Mouse (Mus musculus) cerebellum, adult 9-10 months (tissue): ENCODE results near the gene Abcc4.
"Not testable (repeated sequence)": the region's sequence is repeated elsewhere in the genome, so short reads cannot be mapped to it uniquely, and the experiment has no call there.

Source experiments
- DNase-seq: peaks from one replicate; pipeline ENCODE4 v3.0.0; 2022

Abcc4 gene

DNA sequence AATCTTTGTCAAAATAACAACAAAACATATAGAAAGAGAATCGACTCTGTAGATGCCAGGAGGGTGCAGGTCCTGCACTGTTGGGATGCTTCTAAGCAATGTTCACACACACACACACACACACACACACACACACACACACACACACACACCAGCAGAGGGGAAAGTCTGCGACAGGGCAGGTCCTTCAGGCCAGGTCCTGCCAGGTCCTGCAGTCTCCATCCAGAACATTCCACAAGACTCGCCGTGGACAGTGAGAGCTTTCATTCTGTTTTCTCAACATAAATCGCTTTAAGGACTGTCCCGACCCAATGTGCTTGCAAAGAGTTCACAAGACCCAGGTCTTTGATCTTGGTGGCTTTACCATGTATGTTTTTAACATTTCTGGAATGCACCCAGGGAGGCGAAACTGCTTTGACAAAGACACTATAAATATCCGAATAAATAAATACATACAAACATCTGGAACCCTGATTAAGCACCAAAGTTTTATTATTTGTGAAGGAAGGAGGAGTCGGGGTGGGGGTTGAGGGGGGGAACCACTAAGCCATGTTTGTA lies 133.3 kb downstream of the Abcc4 start:
- no peak for DNase-seq

DNA sequence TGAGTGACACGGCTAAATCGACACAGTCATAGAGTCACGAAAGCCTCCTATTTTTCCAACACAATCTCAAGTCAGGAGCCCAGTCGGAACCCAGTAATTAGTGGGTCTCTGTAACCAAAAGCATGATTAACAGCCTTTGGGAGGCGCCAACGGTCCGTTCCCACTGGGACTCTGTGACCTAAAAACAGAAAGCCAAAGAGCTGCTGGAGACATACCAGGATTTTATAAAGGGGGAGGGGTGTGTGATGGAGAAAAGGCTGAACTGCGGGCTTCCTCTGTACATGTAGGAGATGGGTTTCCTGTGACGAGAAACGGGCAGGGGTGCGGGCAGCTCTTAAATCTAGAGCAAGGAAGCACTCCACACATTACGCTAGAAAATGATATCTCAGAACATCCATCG lies 136.4 kb downstream of the Abcc4 start:
- no peak for DNase-seq

DNA sequence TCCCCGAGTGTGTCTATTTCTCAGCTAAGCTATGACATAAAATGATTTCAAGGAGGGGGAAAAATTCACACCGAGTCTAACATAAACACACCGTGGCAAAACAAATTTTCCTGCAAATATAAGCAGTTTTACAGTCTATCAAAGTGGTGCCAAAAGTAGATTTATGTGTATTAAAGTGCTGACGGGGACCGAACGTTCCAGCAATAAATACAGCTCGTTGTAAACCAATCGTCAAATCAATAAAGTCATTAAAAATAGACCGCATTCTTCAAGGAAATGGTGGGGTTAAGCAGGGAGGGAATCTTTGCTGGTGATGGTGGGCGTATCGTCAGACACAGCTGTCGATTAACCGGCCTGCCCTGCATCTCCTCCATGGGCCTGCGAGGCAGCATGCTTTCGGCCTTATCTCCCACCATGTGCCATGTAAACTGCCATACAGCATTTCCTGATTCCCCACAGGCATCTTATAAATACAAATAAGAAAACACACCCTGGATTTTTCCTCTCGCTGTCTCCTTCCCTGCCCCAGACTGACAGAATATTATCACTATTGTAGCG lies 137.8 kb downstream of the Abcc4 start:
- no peak for DNase-seq

DNA sequence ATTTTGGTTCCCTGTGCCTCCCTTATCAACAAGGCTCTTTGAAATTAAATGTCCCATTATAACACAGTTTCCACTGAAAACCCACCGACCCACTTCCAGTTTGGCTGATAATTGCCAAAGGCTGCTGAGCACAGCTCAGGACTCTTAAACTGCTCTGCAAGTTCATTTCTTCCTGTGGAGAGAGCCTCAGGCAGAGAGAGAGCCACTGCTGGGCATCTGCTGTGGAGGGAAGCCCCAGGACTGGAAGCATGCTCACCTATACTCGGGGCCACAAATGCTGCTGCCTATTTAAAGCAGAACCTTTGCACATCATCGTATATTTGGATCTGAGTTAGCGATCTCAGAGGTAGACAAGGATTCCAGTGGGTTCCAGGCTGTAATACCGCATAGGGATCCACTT lies 139.2 kb downstream of the Abcc4 start:
- no peak for DNase-seq

DNA sequence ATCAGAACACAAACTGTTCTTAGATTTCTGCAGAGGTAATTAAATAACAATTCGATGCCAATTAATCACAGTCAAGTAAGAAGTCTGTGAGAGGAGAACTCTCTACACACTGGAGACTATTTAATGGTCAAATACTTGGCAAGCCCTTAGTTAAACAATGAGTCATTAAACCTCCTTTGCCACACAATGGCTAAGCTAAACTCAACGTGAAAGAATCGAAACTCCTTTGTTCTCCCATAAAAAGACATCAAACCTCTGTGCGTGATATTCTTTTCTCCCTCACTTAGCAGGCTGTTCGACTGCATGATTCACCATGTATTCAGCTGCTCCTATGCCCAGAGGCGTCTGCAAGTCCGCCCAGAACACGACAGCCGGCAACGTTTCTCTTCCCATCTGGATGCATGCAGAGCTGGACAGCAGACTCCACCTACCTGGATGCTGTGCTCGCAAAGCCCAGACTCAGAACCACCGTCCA lies 139.8 kb downstream of the Abcc4 start:
- no peak for DNase-seq

DNA sequence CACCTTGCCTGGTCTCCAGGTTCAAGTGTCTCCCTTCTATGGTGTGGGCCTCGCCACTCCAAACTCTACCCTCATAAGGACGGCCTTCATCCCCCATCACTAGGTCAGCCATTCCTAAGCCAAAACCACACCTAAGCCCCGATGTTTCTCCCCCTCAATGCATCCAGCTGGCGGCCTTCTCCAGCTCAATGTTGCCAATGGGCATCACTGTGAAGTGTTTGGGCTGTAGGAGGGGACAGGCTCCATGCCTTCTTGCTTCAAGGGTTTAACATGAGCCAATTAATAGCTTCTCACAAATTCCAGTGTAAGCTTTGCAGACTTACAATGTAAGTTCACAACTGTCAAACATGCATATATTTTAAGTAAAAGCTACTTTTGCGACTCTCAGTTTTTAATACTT lies 140.3 kb downstream of the Abcc4 start:
- DNase-seq: no peak

DNA sequence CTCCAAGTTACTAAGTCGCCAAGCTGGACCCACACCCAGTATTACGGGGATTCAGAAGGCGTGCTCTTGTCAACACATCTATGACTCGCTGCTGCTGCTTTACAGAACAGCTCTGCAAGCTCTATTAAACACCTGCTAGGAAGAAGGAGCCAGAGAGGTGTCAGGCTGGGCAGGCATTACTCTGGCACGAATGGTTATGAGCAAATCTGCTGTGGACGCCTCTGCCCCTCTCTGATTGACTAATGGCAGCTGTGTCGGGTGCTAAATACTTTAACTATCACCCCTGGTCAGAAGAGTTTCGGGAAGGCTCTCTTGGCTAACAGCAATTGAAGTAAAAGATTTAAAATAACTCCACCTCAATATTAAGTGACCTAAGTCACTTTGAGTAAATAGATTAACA lies 142.4 kb downstream of the Abcc4 start:
- no peak for DNase-seq

DNA sequence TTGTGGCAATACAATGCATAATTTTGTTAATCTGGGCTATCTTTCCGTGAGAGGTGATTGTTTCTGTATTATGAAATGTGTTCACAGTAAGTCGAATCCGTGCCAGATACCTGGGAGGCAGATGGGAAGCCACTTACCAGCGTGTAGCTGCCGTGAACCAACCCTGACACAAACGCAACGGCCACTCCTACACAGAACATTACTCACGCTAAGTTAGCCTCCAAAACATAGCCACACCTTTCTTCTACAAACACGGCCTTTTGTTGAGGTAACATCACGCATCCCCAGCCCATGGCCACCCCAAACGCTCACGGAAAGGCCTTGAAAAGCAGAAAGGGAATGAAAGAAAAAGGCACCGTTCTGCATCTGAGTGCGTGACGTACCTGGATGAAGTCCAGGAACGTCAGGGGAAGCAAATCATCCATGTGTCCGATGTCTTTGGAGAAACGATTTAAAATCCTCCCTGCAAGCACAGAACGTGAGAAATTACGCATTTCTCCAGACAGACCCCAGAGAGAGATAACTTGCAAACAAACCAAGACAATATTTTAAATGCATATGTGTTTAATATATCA lies 153.0 kb downstream of the Abcc4 start:
- DNase-seq: peak; percentile 46

DNA sequence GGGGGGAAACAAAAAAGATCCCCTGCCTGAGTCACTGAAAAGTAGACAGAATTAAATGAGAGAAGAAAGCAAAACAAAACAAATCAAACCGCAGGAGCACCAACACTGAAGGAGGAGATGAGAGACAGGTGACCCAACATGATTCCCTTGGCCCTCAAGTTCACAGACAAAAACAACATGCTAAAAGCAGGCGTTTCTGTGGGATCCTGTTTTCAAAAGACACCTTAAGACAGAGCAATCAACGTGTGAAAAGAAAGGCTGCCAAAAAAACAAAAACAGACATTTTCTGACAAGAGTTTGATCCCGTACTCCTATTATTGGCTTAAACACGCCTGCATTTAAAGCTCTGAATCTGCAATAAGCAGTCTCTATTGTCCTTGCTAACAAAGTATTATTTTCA lies 153.6 kb downstream of the Abcc4 start:
- DNase-seq: no peak

DNA sequence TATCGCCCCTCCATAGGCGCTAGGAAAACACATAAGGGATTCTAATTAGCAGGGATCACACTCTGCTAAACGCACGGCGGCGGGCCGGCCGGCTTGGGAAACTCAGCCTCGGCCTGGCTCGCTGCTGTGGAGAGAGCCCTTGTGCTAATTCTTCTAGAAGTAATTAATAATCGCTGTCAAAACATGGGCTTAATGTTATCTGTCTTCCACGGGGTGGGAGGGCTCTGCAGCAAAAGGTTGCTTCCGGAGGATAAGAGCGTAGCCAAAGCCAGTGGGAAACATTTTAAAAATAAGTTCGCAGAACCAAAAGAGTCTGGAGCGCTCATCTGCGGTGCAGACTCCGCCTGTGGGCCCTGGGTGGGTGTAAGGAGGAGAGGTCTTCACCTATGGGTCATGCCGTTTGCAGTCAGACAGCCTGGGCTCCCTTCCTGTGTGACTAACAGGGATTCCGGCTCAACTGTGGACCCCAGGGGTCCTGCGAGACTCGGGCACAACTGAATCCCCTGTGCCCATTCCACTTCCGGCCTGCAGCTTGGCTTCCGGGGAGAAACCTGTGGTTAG lies 154.2 kb downstream of the Abcc4 start:
- DNase-seq: no peak

DNA sequence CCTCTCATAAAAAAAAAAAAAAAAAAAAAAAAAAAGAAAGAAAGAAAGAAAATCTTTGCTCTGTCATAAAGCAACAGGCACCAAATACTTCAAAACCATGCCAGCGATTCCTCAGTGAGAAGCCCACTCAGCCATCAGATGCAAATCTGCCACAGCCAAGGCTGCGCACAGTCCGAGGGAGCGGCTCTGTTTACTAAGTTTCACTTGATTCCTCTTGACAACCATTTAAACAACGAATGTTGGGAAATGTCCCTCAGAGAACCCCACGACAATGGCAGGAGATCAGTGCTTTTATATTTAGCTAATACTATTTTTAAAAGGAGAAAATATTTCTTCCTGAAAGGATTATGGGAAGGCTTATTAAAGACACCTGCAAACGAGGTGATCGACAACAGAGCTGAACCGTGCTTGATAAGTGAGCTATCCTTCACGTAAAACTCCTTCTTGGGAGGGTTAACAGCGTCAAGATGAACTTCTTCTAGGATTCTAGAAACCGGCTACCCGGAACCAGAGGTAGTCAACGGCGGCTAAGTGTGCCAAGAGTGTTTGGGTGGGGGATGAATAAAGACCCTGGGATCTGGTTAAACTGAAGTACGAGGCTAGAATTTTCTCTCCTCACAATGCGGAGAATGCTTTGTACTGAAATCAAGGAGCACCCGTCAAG lies 154.8 kb downstream of the Abcc4 start:
- no peak for DNase-seq

DNA sequence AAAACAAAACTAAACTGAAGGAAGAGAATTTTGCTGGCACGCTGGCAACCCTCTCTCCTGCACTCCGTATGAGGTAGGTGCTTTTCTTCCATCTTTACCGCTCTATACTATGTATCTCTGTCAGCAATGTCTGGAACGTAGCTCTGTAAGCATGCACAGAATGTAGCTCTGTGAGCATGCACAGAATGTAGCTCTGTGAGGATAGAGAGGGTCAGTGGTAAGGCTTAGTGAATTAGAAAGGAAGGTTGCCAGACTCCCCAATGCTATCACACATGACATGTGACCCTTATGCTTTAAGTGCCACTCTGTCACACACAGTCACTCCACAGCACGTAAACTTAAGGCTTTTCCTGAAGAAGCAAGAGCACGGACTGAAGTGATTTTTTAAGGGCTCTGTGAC lies 161.5 kb downstream of the Abcc4 start:
- no peak for DNase-seq

DNA sequence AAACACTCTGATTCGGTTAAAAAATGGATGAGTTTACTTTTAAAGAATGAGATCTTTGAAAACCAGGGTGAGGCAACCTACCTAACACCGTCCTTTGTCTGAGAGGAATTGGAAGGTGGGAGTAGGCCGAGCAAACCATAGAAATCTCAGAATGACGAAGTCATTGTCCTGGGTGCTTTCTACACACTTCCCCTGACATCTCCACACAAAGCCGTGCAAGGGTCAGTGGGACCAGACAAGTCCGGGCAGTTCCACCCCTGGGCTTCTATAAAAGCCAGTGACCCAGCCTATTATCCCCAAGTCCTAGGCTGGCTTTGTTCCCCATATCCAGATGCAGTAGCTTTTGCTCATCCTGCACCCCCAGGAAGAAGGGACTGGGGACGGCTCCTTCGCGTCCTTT lies 163.1 kb downstream of the Abcc4 start:
- DNase-seq: no peak

DNA sequence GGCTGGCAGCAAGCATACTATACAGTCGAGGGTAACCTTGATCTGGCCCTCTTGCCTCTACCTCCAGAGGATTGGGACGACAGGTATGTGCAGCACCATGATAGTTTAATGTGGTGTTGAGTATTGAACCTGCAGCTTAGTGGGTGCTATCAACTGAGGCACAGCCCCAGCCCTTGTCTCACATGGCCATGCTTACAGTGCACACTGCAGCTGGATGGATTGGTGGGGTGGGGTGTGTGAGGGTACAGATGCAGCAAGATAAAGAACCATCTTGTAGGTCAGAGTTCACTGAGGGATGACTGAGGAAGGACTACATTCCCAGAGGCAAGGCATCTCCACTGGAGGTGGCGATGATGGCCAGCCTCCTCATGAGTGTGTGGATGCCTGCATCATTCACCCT lies 174.5 kb downstream of the Abcc4 start:
- no peak for DNase-seq

DNA sequence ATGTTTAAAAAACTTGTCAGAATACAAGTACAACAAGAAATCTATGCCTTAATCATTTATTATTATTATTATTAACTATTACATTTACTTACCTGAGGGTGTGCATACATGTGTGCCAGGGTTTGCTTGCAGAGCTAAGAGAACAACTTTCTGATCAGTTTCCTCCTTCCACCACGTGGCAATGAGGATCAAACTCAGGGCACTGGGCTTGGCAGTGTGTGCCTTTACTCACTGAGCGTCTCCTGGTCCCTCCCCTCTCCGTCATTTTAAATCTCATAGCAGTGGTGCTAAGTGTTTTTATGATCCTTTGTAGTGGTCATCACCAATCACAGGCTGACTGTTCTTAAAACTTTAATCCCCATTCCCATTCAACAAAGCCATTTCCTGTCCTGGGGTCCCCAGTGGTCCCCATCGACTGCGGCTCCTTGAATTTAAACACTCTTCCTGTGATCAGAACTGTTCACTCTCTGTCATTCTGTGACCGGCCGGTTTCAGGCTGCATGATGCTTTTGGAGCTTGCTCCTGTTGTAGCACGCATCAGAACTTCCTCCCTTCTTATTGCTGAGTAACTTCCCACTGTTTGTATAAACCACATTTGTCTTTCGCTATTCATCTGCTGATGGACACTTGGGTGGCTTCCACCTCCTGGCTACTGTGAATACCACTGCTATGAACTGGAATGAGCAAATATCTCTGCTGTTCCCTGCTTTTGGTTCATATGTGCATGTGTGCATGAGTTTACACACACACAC lies 191.6 kb downstream of the Abcc4 start:
- no peak for DNase-seq

DNA sequence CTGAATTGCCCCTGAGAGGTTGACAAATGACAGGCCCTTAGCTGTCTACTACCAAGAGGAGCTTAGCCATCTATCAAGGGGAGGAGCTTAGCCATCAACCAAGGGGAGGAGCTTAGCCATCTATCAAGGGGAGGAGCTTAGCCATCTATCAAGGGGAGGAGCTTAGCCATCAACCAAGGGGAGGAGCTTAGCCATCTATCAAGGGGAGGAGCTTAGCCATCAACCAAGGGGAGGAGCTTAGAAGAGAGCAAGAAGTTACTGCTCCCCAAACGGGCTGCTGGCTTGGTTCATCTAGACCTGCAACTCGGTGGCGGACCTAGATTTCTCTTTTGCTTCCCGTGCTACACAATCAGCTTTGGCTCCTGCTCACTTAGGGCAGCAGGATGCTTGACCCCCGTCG lies 194.3 kb downstream of the Abcc4 start:
- DNase-seq: not testable (repeated sequence)

DNA sequence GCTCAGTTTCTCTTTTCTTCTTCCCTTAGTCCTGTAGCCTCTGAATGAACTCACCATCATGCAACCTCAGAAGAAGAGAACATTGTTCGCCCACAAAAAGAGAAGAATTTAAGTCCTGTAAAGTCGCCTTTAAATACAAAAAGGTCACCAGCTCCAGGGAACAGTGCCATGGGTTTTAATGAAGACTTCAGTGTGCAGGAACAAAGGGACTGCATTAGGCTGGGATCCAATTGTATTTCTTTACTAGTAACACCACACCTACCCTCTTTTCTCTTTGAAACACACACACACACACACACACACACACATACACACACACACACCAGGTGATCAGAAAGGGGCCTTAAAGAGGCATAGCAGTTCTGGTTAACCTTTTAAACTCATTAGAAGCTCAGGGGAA lies 195.2 kb downstream of the Abcc4 start:
- no peak for DNase-seq

DNA sequence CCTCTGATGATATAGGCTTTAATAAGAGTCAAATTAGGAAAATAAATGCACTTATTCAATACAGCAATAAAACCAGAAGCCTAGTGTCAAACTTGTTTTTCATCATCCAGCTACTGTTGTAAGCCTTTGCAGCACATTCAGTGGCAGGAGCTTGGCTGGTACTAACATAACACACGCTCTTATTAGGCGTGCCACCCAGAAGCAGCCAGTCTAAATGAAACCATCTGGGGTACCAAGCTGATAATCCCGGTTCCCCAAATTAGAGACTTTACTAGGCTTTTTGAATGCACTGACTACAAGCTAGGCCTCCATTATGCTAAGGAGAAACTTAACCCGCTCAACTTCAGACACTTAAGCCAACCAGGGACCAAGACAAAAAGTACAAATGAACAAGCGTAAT lies 195.8 kb downstream of the Abcc4 start:
- DNase-seq: no peak

DNA sequence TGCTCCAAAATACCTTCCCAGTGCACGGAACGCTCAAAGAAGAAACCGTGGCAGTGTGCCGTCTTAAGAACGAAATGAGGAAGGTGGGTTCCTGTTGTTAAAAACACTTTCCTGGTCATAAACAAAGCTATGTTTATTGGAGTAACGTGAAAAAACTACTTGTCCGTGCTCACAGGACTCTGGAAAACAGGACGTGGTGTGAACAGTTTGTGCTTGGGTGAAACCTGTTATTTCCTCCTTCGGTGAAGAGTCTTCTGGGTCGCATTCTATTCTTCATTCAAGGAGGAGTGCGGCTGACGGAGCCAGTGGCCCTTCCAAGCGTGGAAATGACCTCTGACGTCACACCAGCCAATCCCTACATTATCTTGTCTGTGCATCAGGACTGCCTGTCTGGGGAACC lies 198.2 kb downstream of the Abcc4 start:
- no peak for DNase-seq

DNA sequence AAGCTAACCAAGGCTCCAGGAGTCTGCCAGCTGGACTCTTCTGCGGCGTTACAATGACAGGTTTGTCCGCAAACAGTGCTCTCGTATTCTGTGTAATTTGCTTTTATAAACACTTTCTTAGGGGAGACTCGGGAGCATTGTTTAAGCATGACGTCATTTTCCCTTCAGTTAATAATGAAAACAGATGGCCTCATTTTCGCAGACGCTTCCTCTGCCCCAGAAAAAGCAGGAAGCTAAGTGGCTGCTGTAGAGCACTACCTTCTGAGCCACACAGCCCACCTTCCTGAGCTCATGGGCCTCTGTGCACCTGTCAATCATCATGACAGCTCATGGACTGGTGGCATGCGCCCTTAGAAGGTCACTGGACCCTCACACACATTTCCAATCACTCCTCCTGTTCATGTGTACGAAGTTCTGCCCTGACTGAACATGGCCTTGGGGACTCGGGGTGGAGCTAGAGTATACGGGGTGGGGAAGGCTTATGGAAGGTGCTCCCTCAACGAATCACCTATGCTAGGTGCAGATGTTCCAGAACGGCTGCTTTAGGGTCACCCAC lies 199.3 kb downstream of the Abcc4 start:
- DNase-seq: no peak

DNA sequence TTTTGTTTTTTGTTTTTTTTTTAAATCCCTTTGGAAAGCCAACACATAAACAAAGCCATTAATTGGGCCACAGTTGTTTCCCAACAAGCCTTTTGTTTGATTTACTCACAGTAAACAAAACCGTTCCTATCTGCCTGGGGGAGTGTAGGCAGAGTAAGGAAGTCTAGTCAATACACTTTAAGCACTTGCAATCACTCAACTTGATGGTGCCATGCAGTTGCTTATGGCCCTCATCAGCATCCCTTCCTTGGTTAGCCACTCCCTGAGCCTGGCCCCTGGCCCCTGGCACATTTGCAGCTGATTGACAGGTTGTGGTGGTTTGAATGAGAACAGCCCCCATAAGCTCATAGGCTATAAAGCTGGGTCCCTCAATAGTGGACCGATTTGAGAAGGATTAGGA lies 209.3 kb downstream of the Abcc4 start:
- no peak for DNase-seq

DNA sequence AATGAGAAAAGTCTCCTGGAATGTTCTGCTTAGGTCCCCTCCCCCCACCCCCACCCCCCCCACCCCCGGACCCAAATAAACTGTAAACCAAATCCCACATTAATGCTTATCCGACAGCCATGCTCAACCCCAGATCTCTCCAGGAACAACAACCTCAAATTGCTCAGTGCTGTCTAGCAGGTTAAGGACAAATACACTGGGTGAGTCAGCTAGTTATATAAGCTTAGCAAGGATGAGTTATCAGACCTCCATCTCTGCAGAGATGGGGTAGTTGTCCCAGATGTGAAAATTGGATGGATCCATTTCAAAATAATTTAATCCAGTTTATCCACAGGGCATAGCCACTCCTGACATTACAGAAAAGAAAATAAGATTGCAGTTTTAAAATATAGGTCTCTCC lies 210.6 kb downstream of the Abcc4 start:
- no peak for DNase-seq

DNA sequence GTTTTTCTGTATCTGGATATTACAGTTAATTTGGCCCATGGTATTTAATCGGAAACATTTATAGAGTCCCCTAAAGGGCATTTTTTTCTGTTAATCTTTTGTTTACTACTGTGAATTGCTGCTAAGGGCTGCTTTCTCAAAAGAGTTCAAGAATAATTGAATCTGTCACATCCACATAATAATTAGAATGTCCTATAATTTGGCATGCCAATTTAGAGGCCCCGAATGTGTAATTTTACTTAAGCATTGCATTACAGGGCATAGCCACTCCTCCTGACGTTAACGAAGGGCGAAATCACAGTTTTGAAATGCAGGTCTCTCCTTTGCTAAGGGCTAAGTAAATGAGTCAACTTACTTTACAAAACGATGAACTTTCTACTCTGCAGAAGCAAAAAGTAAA lies 214.3 kb downstream of the Abcc4 start:
- DNase-seq: no peak
